Mouse (Mus musculus) CD4-positive helper T cell, adult 2 months (primary cell): Measurements from ENCODE around the gene Cmtm2a.
"Not testable (repeated sequence)": the region's sequence is repeated elsewhere in the genome, so short reads cannot be mapped to it uniquely, and the experiment has no call there.

Experiments
- DNase-seq: peaks from one replicate; pipeline ENCODE4 v3.0.0-alpha.2; 2012; ENCODE audit warnings: low read depth, missing footprints, low spot score

Gene Cmtm2a

GRCm38 (mm10) chr8:104293081-104293480 is at the start of gene Cmtm2a:
TSS of gene Cmtm2a (minus strand) at chr8:104293181.
- not testable (repeated sequence) for DNase-seq

GRCm38 (mm10) chr8:104342426-104342825 is 49.4 kb upstream of the Cmtm2a start:
- DNase-seq: no peak

GRCm38 (mm10) chr8:104341678-104342077 is 48.7 kb upstream of the Cmtm2a start:
- no peak for DNase-seq

GRCm38 (mm10) chr8:104341106-104341561 is 48.2 kb upstream of the Cmtm2a start:
- DNase-seq: peak; percentile 33

GRCm38 (mm10) chr8:104340233-104341105 is 47.5 kb upstream of the Cmtm2a start:
- peak; percentile 80 for DNase-seq

- DNase-seq: no peak
These were observed 46.9 kb upstream of the Cmtm2a start for GRCm38 (mm10) chr8:104339983-104340232.

- no peak for DNase-seq
These were observed 46.4 kb upstream of the Cmtm2a start, which contains the start of gene Cmtm3 for GRCm38 (mm10) chr8:104339229-104339982. TSS of gene Cmtm3 (plus strand) at chr8:104339410.

- DNase-seq: peak; percentile 26
These were observed 44.9 kb upstream of the Cmtm2a start for GRCm38 (mm10) chr8:104337890-104338289.

- no peak for DNase-seq
These were observed 43.8 kb upstream of the Cmtm2a start for GRCm38 (mm10) chr8:104336806-104337205.

GRCm38 (mm10) chr8:104334196-104334595 is 41.2 kb upstream of the Cmtm2a start:
- no peak for DNase-seq

GRCm38 (mm10) chr8:104333786-104334185 is 40.8 kb upstream of the Cmtm2a start:
- DNase-seq: no peak

GRCm38 (mm10) chr8:104332665-104333631 is 40.0 kb upstream of the Cmtm2a start:
- no peak for DNase-seq

- DNase-seq: not testable (repeated sequence)
These were observed 28.9 kb upstream of the Cmtm2a start, which contains the start of gene Cmtm2b for GRCm38 (mm10) chr8:104321930-104322329. TSS of gene Cmtm2b (plus strand) at chr8:104322230.

- not testable (repeated sequence) for DNase-seq
These were observed 28.3 kb upstream of the Cmtm2a start, which contains the start of gene Gm11020 for GRCm38 (mm10) chr8:104321267-104321666. TSS of gene Gm11020 (plus strand) at chr8:104321567.

- no peak for DNase-seq
These were observed 20.3 kb upstream of the Cmtm2a start for GRCm38 (mm10) chr8:104313311-104313710.

- not testable (repeated sequence) for DNase-seq
These were observed 19.0 kb upstream of the Cmtm2a start for GRCm38 (mm10) chr8:104312023-104312422.

- DNase-seq: not testable (repeated sequence)
These were observed 16.6 kb upstream of the Cmtm2a start, which contains the start of the genes Gm45711 and Cmtm1 for GRCm38 (mm10) chr8:104309441-104310155. TSS of gene Gm45711 (minus strand) at chr8:104310081. TSS of gene Cmtm1 (minus strand) at chr8:104310145.

- DNase-seq: not testable (repeated sequence)
These were observed 15.4 kb upstream of the Cmtm2a start for GRCm38 (mm10) chr8:104308341-104308740.

GRCm38 (mm10) chr8:104304962-104305361 is 12.0 kb upstream of the Cmtm2a start:
- no peak for DNase-seq

GRCm38 (mm10) chr8:104302536-104302935 is 9.6 kb upstream of the Cmtm2a start:
- DNase-seq: not testable (repeated sequence)
